Mouse (Mus musculus): Measurements from ENCODE around the gene Umad1.

The Umad1 gene

GRCm38 (mm10) chr6:8474316-8474715 is 215.2 kb downstream of the Umad1 start:
- in situ Hi-C loops (cut with MboI), result no loop called here

GRCm38 (mm10) chr6:8474820-8475219 is 215.7 kb downstream of the Umad1 start:
- in situ Hi-C loops (cut with MboI), result loop anchor here (25.0 kb wide), 1 partner anchor 188 kb away; no protein-coding TSS in a partner anchor

- in situ Hi-C loops (cut with MboI), result loop anchor here (25.0 kb wide), 1 partner anchor 192 kb away; no protein-coding TSS in a partner anchor
These were observed 220.1 kb downstream of the Umad1 start for GRCm38 (mm10) chr6:8479176-8479575.

- in situ Hi-C loops (cut with MboI), result loop anchor here (25.0 kb wide), 1 partner anchor 197 kb away; no protein-coding TSS in a partner anchor
These were observed 225.6 kb downstream of the Umad1 start for GRCm38 (mm10) chr6:8484437-8485275.

GRCm38 (mm10) chr6:8485414-8486175 is 226.5 kb downstream of the Umad1 start:
- in situ Hi-C loops (cut with MboI), result loop anchor here (25.0 kb wide), 1 partner anchor 198 kb away; no protein-coding TSS in a partner anchor

- in situ Hi-C loops (cut with MboI), result loop anchor here (25.0 kb wide), 1 partner anchor 199 kb away; no protein-coding TSS in a partner anchor
These were observed 227.4 kb downstream of the Umad1 start for GRCm38 (mm10) chr6:8486391-8487043.

- in situ Hi-C loops (cut with MboI), result loop anchor here (25.0 kb wide), 1 partner anchor 200 kb away; no protein-coding TSS in a partner anchor
These were observed 228.2 kb downstream of the Umad1 start for GRCm38 (mm10) chr6:8487044-8487853.

GRCm38 (mm10) chr6:8488249-8488648 is 229.2 kb downstream of the Umad1 start:
- in situ Hi-C loops (cut with MboI), result loop anchor here (25.0 kb wide), 1 partner anchor 201 kb away; no protein-coding TSS in a partner anchor

GRCm38 (mm10) chr6:8489266-8489665 is 230.2 kb downstream of the Umad1 start:
- in situ Hi-C loops (cut with MboI), result loop anchor here (25.0 kb wide), 1 partner anchor 202 kb away; no protein-coding TSS in a partner anchor

GRCm38 (mm10) chr6:8489938-8490585 is 231.0 kb downstream of the Umad1 start:
- in situ Hi-C loops (cut with MboI), result loop anchor here (25.0 kb wide), 1 partner anchor 203 kb away; no protein-coding TSS in a partner anchor

- in situ Hi-C loops (cut with MboI), result loop anchor here (25.0 kb wide), 1 partner anchor 205 kb away; no protein-coding TSS in a partner anchor
These were observed 233.2 kb downstream of the Umad1 start for GRCm38 (mm10) chr6:8492248-8492647.

GRCm38 (mm10) chr6:8495109-8495826 is 236.2 kb downstream of the Umad1 start:
- in situ Hi-C loops (cut with MboI), result loop anchor here (25.0 kb wide), 1 partner anchor 208 kb away; no protein-coding TSS in a partner anchor

GRCm38 (mm10) chr6:8495827-8496222 is 236.7 kb downstream of the Umad1 start:
- in situ Hi-C loops (cut with MboI), result loop anchor here (25.0 kb wide), 1 partner anchor 209 kb away; no protein-coding TSS in a partner anchor

GRCm38 (mm10) chr6:8497234-8497867 is 238.3 kb downstream of the Umad1 start:
- in situ Hi-C loops (cut with MboI), result loop anchor here (25.0 kb wide), 1 partner anchor 210 kb away; no protein-coding TSS in a partner anchor

GRCm38 (mm10) chr6:8497868-8498257 is 238.8 kb downstream of the Umad1 start:
- in situ Hi-C loops (cut with MboI), result loop anchor here (25.0 kb wide), 1 partner anchor 211 kb away; no protein-coding TSS in a partner anchor

GRCm38 (mm10) chr6:8498961-8499360 is 239.9 kb downstream of the Umad1 start:
- in situ Hi-C loops (cut with MboI), result loop anchor here (25.0 kb wide), 1 partner anchor 212 kb away; no protein-coding TSS in a partner anchor

GRCm38 (mm10) chr6:8503953-8504352 is 244.9 kb downstream of the Umad1 start:
- in situ Hi-C loops (cut with MboI), result loop anchor here (10.0 kb wide), 1 partner anchor 181 kb away; no protein-coding TSS in a partner anchor

- in situ Hi-C loops (cut with MboI), result loop anchor here (10.0 kb wide), 1 partner anchor 180 kb away; no protein-coding TSS in a partner anchor
These were observed 245.6 kb downstream of the Umad1 start for GRCm38 (mm10) chr6:8504521-8505228.

All from mature B cell (primary cell).